Mouse (Mus musculus): ENCODE results near the gene Prss43. TPM values are rescaled to one million over a fixed set of nuclear protein-coding genes. Genes with fewer than 3 reads are reported as not detected.

The Prss43 gene
- total and polyA plus RNA-seq, 3 experiments, result not detected

DNA sequence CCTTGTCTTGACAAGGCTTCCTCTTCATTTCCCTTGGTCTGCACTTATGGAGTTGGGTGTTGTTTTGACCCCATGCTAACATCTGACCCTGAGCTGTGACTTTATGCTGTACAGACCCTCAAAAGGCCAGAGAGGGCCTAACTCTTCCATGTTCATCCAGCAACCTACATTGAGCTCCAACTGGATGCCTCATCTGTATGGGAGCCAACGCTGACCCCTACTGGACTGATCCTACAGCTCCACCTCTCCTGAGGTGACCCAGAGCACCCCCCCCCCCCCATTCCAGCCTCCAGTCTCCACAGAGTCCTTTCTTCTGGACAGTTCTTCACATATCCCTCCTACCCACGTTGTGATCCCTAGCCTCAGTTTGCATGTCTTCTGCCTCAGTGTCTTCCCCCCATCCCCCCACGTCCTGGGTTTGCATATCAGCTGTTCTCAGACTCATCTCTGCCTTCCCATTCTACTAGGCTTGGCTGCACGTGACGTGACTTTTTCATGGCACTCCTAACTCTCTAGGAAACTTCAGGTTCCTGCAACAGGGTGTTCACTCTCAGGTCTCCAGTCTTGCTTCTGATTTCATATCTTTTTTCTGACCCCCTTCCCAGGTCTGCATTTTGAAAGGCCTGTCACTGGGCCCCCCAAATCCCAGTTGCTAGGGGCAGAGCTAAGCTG is 47.1 kb upstream of the Prss43 start:
- dilution Hi-C loops (cut with MboI; ENCODE audit: extremely low pct_ligation_motif_present, extremely low pct_unique_long_range_greater_than_20kb, low sequenced_read_pairs), result no loop called here
- Histone ChIP-seq H3K4me3 (replicated peaks in 1 of 3; ENCODE audit: low read depth in 2 of 3, low read length in 2 of 3, poor library complexity in 1 of 3) (no peak overlapping the region), H3K27me3 (replicated peaks) (peaks cover 45% of the 10 kb centered on the region), H3K9me3 (replicated peaks; ENCODE audit: low read length) (no peaks in the 10 kb centered on the region), H3K4me2 (ENCODE audit: insufficient read depth, low read depth, poor library complexity, severe bottlenecking) (no peak overlapping the region), H3K4me1 (ENCODE audit: control insufficient read depth in 1 of 2, insufficient read depth in 2 of 2) (peaks cover 3 to 25% of the 10 kb centered on the region in 2 experiments; a peak in 3 of 4 replicates), H3K36me3 (replicated peaks in 1 of 2; ENCODE audit: control insufficient read depth in 1 of 2, insufficient read depth in 1 of 2, low read length in 1 of 2) (no peaks in the 10 kb centered on the region), H3K9ac (ENCODE audit: insufficient read depth, low read depth) (no peak overlapping the region), H3K27ac (ENCODE audit: insufficient read depth, low read depth) (no peak overlapping the region), H3K79me2 (replicated peaks; ENCODE audit: control insufficient read depth, extremely low read depth, insufficient read depth, poor library complexity, severe bottlenecking) (no peaks in the 10 kb centered on the region)
- in situ Hi-C loops (cut with MboI; ENCODE audit: low pct_ligation_motif_present, low pct_unique_long_range_greater_than_20kb, low sequenced_read_pairs), result no loop called here
- TF ChIP-seq CTCF (conservative IDR thresholded peaks at IDR 0.05 in 1 of 2, IDR thresholded peaks at IDR 0.05 in 1 of 2; ENCODE audit: low read depth in 2 of 2, low read length in 2 of 2) (peak in 1 of 2 experiments; percentile 40; a peak in 2 of 4 replicates), ETS1 (conservative IDR thresholded peaks at IDR 0.05; ENCODE audit: low read depth, low read length) (peak; percentile 74), IRF4 (IDR thresholded peaks at IDR 0.05; ENCODE audit: low read depth, low read length) (peak; percentile 48; the same call in 1 of the 2 replicates), RAD21 (IDR thresholded peaks at IDR 0.05; ENCODE audit: low read depth, low read length) (no peak; the same call in none of the 2 replicates), POLR2AphosphoS2 (IDR thresholded peaks at IDR 0.05; ENCODE audit: low read depth, low read length) (no peak), BHLHE40 (IDR thresholded peaks at IDR 0.05; ENCODE audit: low read depth, low read length) (peak; percentile 91), ZKSCAN1 (IDR thresholded peaks at IDR 0.05; ENCODE audit: borderline replicate concordance, low read depth, low read length) (no peak), CHD2 (IDR thresholded peaks at IDR 0.05; ENCODE audit: low read length) (0 out of 2 replicates have a peak, but pooled peaks have one; percentile 33)
- DNase-seq (ENCODE audit: extremely low read depth), result peak; percentile 44

DNA sequence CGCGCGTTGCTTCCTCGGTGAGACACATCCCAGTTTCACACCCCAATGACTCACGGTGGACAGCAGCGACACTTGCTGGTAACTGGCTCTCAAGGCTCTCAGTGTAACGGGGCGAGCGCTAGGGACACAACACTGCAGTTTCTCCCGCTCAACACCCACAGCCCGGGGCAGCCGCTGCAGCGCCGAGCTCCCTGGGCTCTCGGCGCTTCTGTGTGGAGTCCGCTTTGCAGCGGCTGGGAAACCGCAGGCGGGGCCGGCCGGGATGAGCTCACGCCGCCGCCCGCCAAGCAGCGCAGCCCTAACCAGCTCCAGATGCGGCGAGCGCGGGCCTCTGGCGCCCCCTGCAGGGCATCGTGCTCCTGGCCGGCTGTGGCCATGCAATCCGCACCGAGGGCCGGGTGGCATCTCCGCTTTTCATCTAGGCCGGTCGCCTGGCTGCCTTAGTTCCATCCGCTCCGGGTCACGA is 45.2 kb upstream of the Prss43 start:
- Histone ChIP-seq H3K9me3 (replicated peaks; ENCODE audit: low read length) (peaks cover 4% of the 10 kb centered on the region), H3K4me2 (ENCODE audit: insufficient read depth, low read depth, poor library complexity, severe bottlenecking) (peak overlapping the region; percentile 62; the same call in 1 of the 2 replicates), H3K4me1 (ENCODE audit: control insufficient read depth in 1 of 2, insufficient read depth in 2 of 2) (peaks cover 3 to 25% of the 10 kb centered on the region in 2 experiments; a peak in 3 of 4 replicates), H3K4me3 (replicated peaks in 1 of 3; ENCODE audit: low read depth in 2 of 3, low read length in 2 of 3, poor library complexity in 1 of 3) (peak overlapping the region; percentile 16 to 35 (median 27)), H3K9ac (ENCODE audit: insufficient read depth, low read depth) (peak overlapping the region; percentile 21; the same call in 1 of the 2 replicates), H3K27ac (ENCODE audit: insufficient read depth, low read depth) (no peak overlapping the region), H3K27me3 (replicated peaks) (peaks cover 35% of the 10 kb centered on the region), H3K79me2 (replicated peaks; ENCODE audit: control insufficient read depth, extremely low read depth, insufficient read depth, poor library complexity, severe bottlenecking) (no peaks in the 10 kb centered on the region), H3K36me3 (replicated peaks in 1 of 2; ENCODE audit: control insufficient read depth in 1 of 2, insufficient read depth in 1 of 2, low read length in 1 of 2) (no peaks in the 10 kb centered on the region)
- in situ Hi-C loops (cut with MboI; ENCODE audit: low pct_ligation_motif_present, low pct_unique_long_range_greater_than_20kb, low sequenced_read_pairs) (no loop called here), dilution Hi-C loops (cut with MboI; ENCODE audit: extremely low pct_ligation_motif_present, extremely low pct_unique_long_range_greater_than_20kb, low sequenced_read_pairs) (no loop called here)
- DNase-seq (ENCODE audit: extremely low read depth), result peak; percentile 82
- no peak for TF ChIP-seq ZNF384 (IDR thresholded peaks at IDR 0.05; ENCODE audit: low read depth, low read length)
- no peak for TF ChIP-seq MAZ (IDR thresholded peaks at IDR 0.05; ENCODE audit: low read depth, low read length)
- TF ChIP-seq MAX (IDR thresholded peaks at IDR 0.05; ENCODE audit: low read length), result peak; percentile 43; the same call in 1 of the 2 replicates
- no peak for TF ChIP-seq POLR2AphosphoS2 (IDR thresholded peaks at IDR 0.05; ENCODE audit: low read depth, low read length)
- TF ChIP-seq JUND (conservative IDR thresholded peaks at IDR 0.05; ENCODE audit: low read depth, low read length), result no peak
- TF ChIP-seq SMC3 (IDR thresholded peaks at IDR 0.05; ENCODE audit: low read depth, low read length), result peak; percentile 75
- peak; percentile 43 for TF ChIP-seq NRF1 (IDR thresholded peaks at IDR 0.05; ENCODE audit: low read depth, low read length)
- TF ChIP-seq RCOR1 (conservative IDR thresholded peaks at IDR 0.05; ENCODE audit: low read depth, low read length), result no peak
- no peak for TF ChIP-seq ZKSCAN1 (IDR thresholded peaks at IDR 0.05; ENCODE audit: borderline replicate concordance, low read depth, low read length)
- TF ChIP-seq ZMIZ1 (IDR thresholded peaks at IDR 0.05; ENCODE audit: low read depth, low read length), result no peak
- no peak for TF ChIP-seq JUN (IDR thresholded peaks at IDR 0.05; ENCODE audit: insufficient read depth, low read depth, low read length)
- TF ChIP-seq HCFC1 (IDR thresholded peaks at IDR 0.05; ENCODE audit: low read depth, low read length), result 0 out of 2 replicates have a peak, but pooled peaks have one; percentile 23
- TF ChIP-seq MXI1 (IDR thresholded peaks at IDR 0.05; ENCODE audit: low read depth, low read length), result peak; percentile 59
- TF ChIP-seq MAFK (IDR thresholded peaks at IDR 0.05; ENCODE audit: insufficient replicate concordance, low read length), result no peak
- TF ChIP-seq ZC3H11A (IDR thresholded peaks at IDR 0.05; ENCODE audit: low read depth, low read length), result no peak
- TF ChIP-seq ETS1 (conservative IDR thresholded peaks at IDR 0.05; ENCODE audit: low read depth, low read length), result 0 out of 2 replicates have a peak, but pooled peaks have one; percentile 11
- peak; percentile 69 for TF ChIP-seq RAD21 (IDR thresholded peaks at IDR 0.05; ENCODE audit: low read depth, low read length)
- no peak for TF ChIP-seq E2F4 (IDR thresholded peaks at IDR 0.05; ENCODE audit: insufficient replicate concordance, low read depth, low read length)
- TF ChIP-seq CTCF (conservative IDR thresholded peaks at IDR 0.05 in 1 of 2, IDR thresholded peaks at IDR 0.05 in 1 of 2; ENCODE audit: low read depth in 2 of 2, low read length in 2 of 2), result peak in 1 of 2 experiments; percentile 82; a peak in 2 of 4 replicates
- peak; percentile 53; the same call in 1 of the 2 replicates for TF ChIP-seq TCF12 (IDR thresholded peaks at IDR 0.05; ENCODE audit: low read depth, low read length)
- no peak for TF ChIP-seq NELFE (IDR thresholded peaks at IDR 0.05; ENCODE audit: low read depth, low read length)
- no peak for TF ChIP-seq MYC (IDR thresholded peaks at IDR 0.05; ENCODE audit: low read depth, low read length)
- peak; percentile 59; the same call in 1 of the 2 replicates for TF ChIP-seq MEF2A (IDR thresholded peaks at IDR 0.05; ENCODE audit: borderline replicate concordance, low read depth, low read length)
- peak; percentile 91 for TF ChIP-seq UBTF (IDR thresholded peaks at IDR 0.05; ENCODE audit: low read depth, low read length)
- TF ChIP-seq IRF4 (IDR thresholded peaks at IDR 0.05; ENCODE audit: low read depth, low read length), result peak; percentile 51; the same call in 1 of the 2 replicates
- TF ChIP-seq PAX5 (IDR thresholded peaks at IDR 0.05; ENCODE audit: low read length), result no peak
- peak; percentile 57 for TF ChIP-seq BHLHE40 (IDR thresholded peaks at IDR 0.05; ENCODE audit: low read depth, low read length)

All from CH12.LX (cell line).